Mouse (Mus musculus) liver, embryonic 14.5 days (tissue): Measurements from ENCODE around the gene Psapl1.

Source experiments
- CTCF ChIP-seq: IDR thresholded peaks from 2 replicates; pipeline ENCODE4 v1.5.1; 2016; ENCODE audit warnings: antibody characterized with exemption, low read depth, control low read depth
- EP300 ChIP-seq: IDR thresholded peaks from 2 replicates; pipeline ENCODE4 v1.6.1; 2016; ENCODE audit warnings: antibody characterized with exemption, low read depth

DNA sequence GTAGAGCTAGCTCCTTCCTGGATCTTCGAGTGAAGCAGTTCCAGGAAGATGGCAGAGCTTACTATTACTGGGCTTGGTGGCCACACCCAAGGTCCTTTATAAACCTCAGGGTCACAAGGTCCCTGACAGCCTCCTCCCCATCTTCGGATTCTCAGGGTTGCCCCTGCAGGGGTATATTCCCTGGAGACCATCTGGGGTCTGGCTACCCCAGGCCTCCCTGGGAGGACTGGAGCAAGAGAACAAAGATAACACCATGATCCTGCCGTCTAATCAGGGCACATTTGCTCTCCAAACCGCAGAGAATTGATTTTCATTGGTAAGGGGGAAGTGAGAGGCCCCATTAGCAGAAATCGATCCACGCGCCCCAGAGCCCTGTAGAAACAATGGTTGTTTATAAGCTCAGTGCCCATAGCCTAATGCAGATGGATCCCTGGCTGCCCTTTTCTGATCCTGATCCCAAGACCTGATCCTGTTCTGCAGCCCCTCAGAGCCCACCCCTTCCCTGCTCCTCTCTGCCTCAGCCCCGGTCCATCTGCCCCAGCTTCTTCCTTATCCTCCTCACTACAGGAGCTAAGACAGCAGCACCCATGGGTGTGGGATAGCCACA is 48.8 kb upstream of the Psapl1 start:
- TF ChIP-seq EP300 (no peak), CTCF (no peak)
